Mouse (Mus musculus) urinary bladder, postnatal 10 days (tissue): ENCODE data around the gene Lig1.
"Not testable (repeated sequence)": the region's sequence is repeated elsewhere in the genome, so short reads cannot be mapped to it uniquely, and the experiment has no call there.

ENCODE experiments used
- DNase-seq: peaks from one replicate; pipeline ENCODE4 v3.0.0; 2022; ENCODE audit warnings: low spot score

Gene Lig1

GRCm38 (mm10) chr7:13277081-13277480 lies at the start of gene Lig1:
Gene Lig1 (plus strand): TSS chr7:13277283.
- DNase-seq = no peak

- DNase-seq = no peak
Measured at GRCm38 (mm10) chr7:13260746-13261700, 16.1 kb upstream of the Lig1 start.

- no peak for DNase-seq
Measured at GRCm38 (mm10) chr7:13263851-13264250, 13.2 kb upstream of the Lig1 start.

- DNase-seq = no peak
Measured at GRCm38 (mm10) chr7:13264396-13264795, 12.7 kb upstream of the Lig1 start.

- no peak for DNase-seq
Measured at GRCm38 (mm10) chr7:13268749-13269260, 8.3 kb upstream of the Lig1 start.

DNA sequence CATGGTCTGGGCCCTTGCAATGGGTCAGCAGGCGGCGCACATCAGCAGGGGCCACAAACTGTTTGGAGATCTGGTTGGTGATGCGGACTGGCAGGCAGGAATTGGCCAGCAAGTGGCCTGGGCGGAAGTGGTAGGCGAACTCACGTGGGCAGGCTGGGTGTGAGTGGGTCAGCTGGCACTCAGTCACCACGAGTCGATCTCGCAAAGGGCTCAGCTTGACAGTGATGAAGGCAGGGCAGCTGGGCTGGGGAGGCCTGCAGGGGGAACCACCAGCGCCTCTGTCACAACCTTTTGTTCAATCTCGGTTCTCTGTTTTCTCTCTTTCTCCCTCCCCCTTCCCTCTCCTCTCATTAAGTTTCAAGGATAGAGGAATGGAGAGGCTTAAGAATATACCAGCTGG lies 7.7 kb upstream of the Lig1 start:
- DNase-seq = no peak

DNA sequence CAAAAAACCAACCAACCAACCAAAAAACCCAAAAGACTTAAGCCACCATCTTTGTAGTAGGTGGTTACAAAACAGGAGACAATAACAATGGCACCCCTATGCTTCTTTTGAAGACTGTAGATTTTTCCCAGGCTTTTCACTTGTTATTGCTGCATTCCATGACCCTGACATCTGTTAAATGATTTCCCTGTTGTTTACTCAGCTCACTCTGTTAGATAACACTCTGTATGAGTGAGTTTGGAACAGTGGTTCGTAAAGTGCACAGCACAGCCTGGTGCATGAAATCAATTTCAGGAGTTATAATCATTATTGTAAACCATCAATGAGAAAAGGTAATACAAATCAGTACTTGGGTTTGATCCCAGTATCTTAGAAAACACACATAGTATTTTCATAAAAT lies 5.4 kb upstream of the Lig1 start:
- DNase-seq = no peak

DNA sequence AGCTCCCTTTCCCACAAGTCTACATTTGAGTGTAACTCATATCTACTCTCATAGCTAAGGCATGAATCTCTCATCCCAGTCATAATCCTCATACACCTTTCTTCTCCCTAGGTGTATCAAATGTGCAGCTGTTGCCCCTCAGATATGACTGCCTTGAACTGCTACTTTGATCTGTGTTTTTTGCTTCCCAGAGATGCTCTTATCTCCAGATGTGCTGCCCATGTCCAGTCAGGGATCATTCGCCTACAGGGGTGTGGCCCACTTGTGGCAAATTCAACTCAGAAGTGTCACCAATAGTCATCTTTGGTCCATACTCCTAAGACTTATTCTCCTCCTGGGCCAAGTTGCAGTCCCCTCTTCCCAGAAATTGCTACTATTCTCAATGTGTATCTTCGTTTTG lies 750 bp downstream of the Lig1 start:
- no peak for DNase-seq

DNA sequence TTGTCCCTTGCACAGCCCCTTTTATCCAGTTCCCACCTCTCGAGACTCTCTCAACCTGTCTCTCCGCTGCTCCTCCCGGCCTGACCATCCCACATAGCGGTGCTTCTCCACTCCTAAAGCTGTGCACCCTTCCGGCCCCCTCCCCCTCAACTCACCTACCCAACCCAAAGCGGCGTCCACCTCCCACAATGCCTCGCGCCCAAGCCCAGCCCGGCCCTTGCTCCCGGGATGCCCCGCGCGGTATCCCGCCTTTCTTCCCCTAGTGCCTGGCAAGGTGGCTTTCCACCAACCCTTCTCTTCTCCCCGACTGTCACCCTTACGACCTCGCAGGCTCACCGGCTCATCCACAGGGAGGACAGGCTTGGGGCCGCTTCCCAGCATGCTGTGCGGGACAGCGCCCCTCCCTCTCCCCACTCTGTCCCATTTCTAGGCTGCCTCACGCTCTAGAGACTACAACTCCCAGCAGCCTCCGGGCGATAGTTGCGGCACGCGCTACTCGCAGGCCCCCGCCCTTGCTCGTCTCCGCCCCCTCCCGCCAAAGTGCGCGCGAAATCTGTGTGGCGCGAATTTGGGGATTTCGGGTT lies 1.3 kb downstream of the Lig1 start, which contains the start of gene Zswim9:
Gene Zswim9, minus strand, starts transcription at position 414 of the 584 bp plus-strand sequence.
- peak; percentile 58 for DNase-seq

GRCm38 (mm10) chr7:13278957-13279356 lies 1.9 kb downstream of the Lig1 start:
- DNase-seq = not testable (repeated sequence)

DNA sequence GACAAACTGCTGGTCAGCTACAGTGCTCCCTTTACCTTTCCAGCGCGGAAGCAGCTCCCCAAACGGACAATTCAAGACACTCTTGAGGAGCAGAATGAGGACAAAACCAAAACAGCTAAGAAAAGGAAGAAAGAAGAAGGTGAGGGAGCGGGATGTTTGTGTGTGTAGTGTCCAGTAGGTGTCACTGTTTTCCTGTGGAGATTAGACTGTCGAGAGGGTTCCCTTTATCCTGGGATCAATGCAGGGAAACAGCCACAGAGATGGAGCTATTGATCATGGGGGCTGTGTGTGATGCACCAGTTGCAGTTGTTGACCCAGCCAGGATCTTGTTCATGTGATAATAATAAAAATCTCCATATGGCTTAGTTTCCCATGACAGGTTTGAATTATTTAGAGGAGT lies 11.5 kb downstream of the Lig1 start:
- DNase-seq = no peak

DNA sequence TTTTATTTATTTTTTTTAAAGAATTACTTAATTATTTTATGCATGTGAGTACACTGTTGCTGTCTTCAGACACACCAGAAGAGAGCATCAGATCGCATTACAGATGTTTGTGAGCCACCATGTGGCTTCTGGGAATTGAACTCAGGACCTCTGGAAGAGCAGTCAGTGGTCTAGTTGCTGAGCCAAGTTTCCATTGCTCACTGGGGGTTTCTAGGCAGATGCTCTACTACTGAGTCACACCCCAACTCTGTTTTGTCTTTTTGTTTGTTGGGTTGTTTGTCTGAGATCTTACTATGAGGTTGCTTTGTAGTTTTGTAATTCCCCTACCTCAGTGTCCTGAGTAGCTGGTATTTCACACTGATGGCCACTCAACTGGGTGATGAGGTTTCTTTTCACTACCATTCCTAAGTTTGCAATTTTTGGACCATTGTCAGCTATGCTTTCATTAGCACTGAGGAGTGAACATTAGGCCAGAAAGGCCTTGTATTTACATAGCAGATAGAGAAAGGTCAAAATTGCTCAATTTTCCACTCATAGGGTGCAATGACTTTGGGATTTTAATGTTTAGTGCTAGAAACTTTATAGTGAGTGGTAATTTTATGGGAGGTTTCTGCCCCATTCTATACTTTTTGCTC lies 13.1 kb downstream of the Lig1 start:
- DNase-seq = no peak

DNA sequence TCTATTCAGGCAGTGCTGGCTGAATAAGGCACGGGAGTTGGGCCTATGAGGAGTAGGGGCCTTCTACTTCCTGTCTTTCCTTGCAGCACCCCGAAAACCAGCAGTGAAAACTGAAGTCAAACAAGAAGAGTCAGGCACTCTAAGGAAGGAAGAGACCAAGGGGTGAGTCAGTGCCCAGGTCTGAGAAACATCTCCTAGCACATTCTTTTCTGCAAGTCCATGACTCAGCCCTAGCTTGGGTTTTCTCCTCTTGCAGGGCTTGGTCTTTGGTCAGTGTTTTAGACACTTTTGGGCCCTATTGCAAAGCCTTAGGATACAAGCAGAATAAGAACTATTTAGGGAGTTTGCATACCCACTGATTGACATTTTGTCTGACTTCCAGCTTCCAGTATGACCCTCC lies 14.3 kb downstream of the Lig1 start:
- no peak for DNase-seq

DNA sequence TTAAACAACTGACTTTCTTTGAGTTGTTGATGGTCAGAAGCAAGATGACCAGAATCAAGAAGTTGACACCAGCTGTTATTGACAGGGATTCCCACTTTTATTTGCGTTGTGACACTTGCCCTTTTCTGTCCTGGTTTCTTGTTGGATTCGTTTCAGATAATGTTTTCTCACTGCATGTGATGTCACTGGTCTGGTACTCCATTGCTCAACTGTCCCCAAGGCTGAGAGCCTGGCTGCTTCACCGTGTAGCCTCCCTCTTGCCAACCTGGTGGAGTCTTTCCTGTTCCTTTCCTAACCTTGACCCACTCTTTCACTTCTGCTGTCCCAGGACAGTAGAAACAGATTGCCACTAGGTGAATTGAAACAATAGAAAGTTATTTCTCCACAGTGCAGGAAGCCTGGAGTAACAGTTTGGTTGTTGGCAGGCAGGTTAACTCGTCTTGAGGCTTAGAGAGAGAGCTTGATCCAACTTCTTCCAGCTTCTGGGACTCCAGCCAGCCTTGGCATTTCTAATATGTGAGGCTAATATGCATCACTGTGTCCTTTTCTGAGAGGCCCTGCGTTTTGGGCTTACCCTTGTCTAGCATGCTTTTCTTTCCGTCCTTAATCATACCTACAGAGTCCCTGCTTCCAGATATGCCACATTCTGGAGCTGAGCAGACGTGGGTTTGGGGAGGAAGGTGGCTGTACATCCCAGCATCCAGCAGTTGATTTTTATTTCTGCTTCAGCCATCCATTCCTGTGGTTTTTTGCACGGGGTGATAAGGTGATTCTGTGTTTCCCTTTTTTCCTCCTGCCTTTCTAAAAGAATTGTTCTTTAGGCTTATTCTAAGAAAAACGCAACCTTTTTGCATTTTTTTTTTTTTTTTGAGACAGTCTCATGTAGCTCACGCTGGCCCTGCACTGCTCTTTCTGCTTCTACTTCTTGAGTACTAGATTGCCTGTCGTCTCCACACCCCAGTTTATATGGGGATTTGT lies 17.1 kb downstream of the Lig1 start:
- no peak for DNase-seq

DNA sequence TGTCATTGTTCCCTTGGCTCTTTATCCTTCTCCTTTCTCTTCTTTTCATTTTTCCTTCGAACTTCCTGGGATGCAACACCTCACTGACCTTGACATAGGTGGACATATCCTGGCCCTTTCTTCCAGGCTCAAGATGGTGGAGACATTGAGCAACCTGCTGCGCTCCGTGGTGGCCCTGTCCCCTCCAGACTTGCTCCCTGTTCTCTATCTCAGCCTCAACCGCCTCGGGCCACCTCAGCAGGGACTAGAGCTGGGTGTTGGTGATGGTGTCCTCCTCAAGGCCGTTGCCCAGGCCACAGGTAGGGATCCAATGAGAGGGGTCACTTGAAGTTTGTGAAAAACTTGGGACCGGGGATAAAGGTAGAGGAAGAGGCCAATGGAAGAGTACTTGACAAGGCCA lies 18.2 kb downstream of the Lig1 start:
- DNase-seq = no peak

DNA sequence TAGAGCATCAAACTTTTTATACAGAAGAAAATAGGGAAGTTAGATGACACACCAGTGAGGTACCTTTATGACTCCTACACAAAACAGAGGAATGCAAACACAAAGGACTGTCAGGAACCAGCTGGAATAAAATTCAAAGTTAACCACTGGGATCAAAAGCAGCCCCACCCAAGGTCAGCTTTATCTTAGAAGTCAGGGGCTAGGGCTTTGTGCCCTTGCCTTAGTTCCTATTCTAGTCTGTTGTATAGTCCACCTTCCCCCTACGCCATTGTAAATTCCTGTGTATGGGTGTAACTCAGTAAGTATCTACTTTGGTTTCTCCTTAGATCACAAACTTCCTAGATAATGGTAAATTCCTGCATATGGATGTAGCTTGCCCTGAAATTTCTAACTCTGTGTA lies 20.6 kb downstream of the Lig1 start:
- no peak for DNase-seq

DNA sequence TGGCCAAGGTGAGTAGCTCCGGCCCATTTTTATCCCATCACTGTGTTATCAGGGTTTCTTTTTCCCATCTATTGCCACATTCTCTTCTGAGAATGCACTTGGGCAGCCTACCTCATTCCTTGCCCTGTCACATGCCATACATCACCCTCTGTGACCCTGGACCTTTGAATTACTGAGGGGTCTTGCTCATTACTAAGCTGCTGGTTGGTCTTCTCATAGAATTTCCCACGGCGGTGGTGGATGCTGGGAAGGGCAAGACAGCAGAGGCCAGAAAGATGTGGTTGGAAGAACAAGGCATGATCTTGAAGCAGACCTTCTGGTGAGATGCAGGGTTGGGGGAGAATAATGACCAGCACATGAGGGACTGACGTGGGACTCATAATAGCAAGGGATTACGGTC lies 21.7 kb downstream of the Lig1 start:
- no peak for DNase-seq

DNA sequence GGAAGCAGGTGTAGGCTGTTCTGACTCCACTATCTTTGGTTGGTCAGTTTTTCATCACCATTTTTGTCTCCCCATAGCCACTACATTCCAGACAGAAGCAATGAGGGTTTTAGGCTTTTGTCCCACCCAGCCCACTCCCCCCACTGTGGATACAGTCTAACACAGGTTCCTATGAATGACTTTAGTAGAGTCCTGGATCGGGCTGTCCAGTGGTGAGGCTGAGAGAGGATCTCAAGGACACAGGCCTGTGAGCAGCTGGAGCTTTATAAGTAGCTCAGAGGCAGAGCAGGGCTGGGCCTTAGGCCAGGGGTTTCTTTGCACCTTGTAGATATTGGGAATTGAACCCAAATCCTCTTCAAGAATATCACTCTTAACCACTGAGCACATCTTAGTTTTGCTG lies 24.6 kb downstream of the Lig1 start:
- no peak for DNase-seq

DNA sequence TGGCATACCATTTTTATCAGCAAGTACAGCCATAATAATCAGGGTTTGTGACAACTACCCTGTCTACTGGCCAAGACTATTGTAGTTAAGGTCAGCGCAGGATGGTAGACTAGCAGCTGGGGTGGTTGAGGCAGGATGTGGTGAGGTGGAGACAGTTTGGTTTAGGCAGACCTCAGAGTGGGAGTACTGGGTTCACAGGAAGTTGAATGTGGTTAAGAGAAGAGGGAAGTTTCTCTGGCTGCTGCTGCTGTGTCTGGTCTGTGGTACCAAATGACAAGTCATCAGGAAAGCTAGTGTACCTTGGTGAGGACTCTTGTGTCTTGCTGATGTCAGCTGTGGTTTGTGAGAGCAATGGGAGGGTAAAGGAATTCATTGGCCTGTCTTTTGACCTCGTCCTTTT lies 25.7 kb downstream of the Lig1 start:
- DNase-seq = no peak

GRCm38 (mm10) chr7:13303372-13303771 lies 26.3 kb downstream of the Lig1 start:
- no peak for DNase-seq

- DNase-seq = no peak
Measured at GRCm38 (mm10) chr7:13309407-13309806, 32.3 kb downstream of the Lig1 start.
